Mouse (Mus musculus) heart, postnatal 4 days (tissue): Measurements from ENCODE around the gene Phb2. TPM values are rescaled to one million over a fixed set of nuclear protein-coding genes. Genes with fewer than 3 reads are reported as not detected.

Source experiments
- DNase-seq: peaks from one replicate; pipeline ENCODE4 v3.0.0; 2021
- microRNA-seq, 2 experiments: library from miRNA; unstranded; fragments of <30 nt; microRNA quantifications; one replicate each; pipeline ENCODE4 v1.2.0; 2021 to 2022
- total RNA-seq, 2 experiments: library from RNA; stranded (reverse); gene quantifications; 2 replicates each; pipeline ENCODE4 v1.2.3; 2021

Phb2 gene
- total RNA-seq, 2 experiments from 2014 or later: 398 to 399 TPM

GRCm38 (mm10) chr6:124746654-124747632 lies 34.8 kb downstream of the Phb2 start:
- no peak for DNase-seq

- DNase-seq: no peak
These were observed 38.3 kb downstream of the Phb2 start for GRCm38 (mm10) chr6:124750405-124750804.

- no peak for DNase-seq
These were observed 41.7 kb downstream of the Phb2 start for GRCm38 (mm10) chr6:124753861-124754260.

GRCm38 (mm10) chr6:124755306-124755705 lies 43.2 kb downstream of the Phb2 start:
- DNase-seq: no peak

- DNase-seq: peak; percentile 79
These were observed 43.9 kb downstream of the Phb2 start, which contains the start of the genes Gm45234 and Atn1 for GRCm38 (mm10) chr6:124755831-124756595. Gm45234 (minus strand) TSS chr6:124756021. Atn1 (minus strand) TSS chr6:124756524.

- DNase-seq: peak; percentile 90
These were observed 44.7 kb downstream of the Phb2 start for GRCm38 (mm10) chr6:124756652-124757350.

- no peak for DNase-seq
These were observed 45.3 kb downstream of the Phb2 start for GRCm38 (mm10) chr6:124757351-124757880.

- peak; percentile 58 for DNase-seq
These were observed 46.0 kb downstream of the Phb2 start for GRCm38 (mm10) chr6:124757909-124758848.

- no peak for DNase-seq
These were observed 46.7 kb downstream of the Phb2 start for GRCm38 (mm10) chr6:124758849-124759232.

- peak; percentile 92 for DNase-seq
These were observed 47.1 kb downstream of the Phb2 start for GRCm38 (mm10) chr6:124759259-124759658.

- DNase-seq: no peak
These were observed 53.8 kb downstream of the Phb2 start for GRCm38 (mm10) chr6:124765951-124766350.

Small RNA genes within 50 kb of the gene (microRNA-seq; reads per million reads assigned to microRNA genes)
- gene Mir141 (9.0 to 20.5 reads per million in 2 experiments), gene Mir200c (281 to 551 reads per million in 2 experiments)

Other genes starting within 250 kb of the Phb2 start
- under 1 TPM; 0.65 to 0.79 TPM for gene Clstn3, start 247.5 kb upstream of the Phb2 start, total RNA-seq
- under 1 TPM; 0.63 to 0.76 TPM for gene C1rl, start 219.2 kb upstream of the Phb2 start, total RNA-seq
- gene C1ra, start 199.9 kb upstream of the Phb2 start, total RNA-seq: 1 to 10 TPM; 3.4 to 3.8 TPM
- 1 to 10 TPM; 7.9 to 9.1 TPM for gene C1s1, start 170.0 kb upstream of the Phb2 start, total RNA-seq
- under 1 TPM; 0.36 to 0.43 TPM for gene C1rb, start 142.0 kb upstream of the Phb2 start, total RNA-seq
- gene C1s2, start 76.3 kb upstream of the Phb2 start, total RNA-seq: under 1 TPM; 0.14 to 0.25 TPM
- gene Lpcat3, start 49.3 kb upstream of the Phb2 start, total RNA-seq: 10 to 100 TPM; 53.5 to 55.8 TPM
- 10 to 100 TPM; 72.9 to 73.6 TPM for gene Emg1, start 158 bp upstream of the Phb2 start, total RNA-seq
- 1 to 10 TPM; 5.3 to 5.4 TPM for gene Ptpn6, start 26.4 kb downstream of the Phb2 start, total RNA-seq
- gene Grcc10, start 29.0 kb downstream of the Phb2 start, total RNA-seq: 100 to 1,000 TPM; 259 to 300 TPM
- gene Gm45234, start 43.7 kb downstream of the Phb2 start, total RNA-seq: 1 to 10 TPM in 1 of 2 experiments, not detected in 1; 2.1 TPM
- 10 to 100 TPM; 61.0 to 70.5 TPM for gene Atn1, start 44.2 kb downstream of the Phb2 start, total RNA-seq
- 10 to 100 TPM; 10.0 to 10.2 TPM for gene Eno2, start 57.3 kb downstream of the Phb2 start, total RNA-seq
- gene Lrrc23, start 67.4 kb downstream of the Phb2 start, total RNA-seq: under 1 TPM in 1 of 2 experiments, not detected in 1; 0.52 TPM
- 1 to 10 TPM; 3.5 to 4.4 TPM for gene Spsb2, start 96.3 kb downstream of the Phb2 start, total RNA-seq
- 100 to 1,000 TPM; 977 to 982 TPM for gene Tpi1, start 102.0 kb downstream of the Phb2 start, total RNA-seq
- gene Usp5, start 117.1 kb downstream of the Phb2 start, total RNA-seq: 100 to 1,000 TPM; 102 to 104 TPM
- gene Cdca3, start 117.2 kb downstream of the Phb2 start, total RNA-seq: 10 to 100 TPM; 77.8 to 82.6 TPM
- gene Gnb3, start 127.9 kb downstream of the Phb2 start, total RNA-seq: 1 to 10 TPM; 2.6 to 3.9 TPM
- 10 to 100 TPM; 30.0 to 31.6 TPM for gene P3h3, start 145.4 kb downstream of the Phb2 start, total RNA-seq
- 1 to 10 TPM; 5.7 to 7.4 TPM for gene Gpr162, start 151.6 kb downstream of the Phb2 start, total RNA-seq
- gene Cd4, start 175.9 kb downstream of the Phb2 start, total RNA-seq: under 1 TPM; 0.41 to 0.55 TPM
- gene Lag3, start 199.4 kb downstream of the Phb2 start, total RNA-seq: 1 to 10 TPM in 1 of 2 experiments, under 1 TPM in 1; 0.68 to 1.0 TPM
- 100 to 1,000 TPM; 549 to 587 TPM for gene Ptms, start 207.8 kb downstream of the Phb2 start, total RNA-seq
- gene Mlf2, start 219.1 kb downstream of the Phb2 start, total RNA-seq: 100 to 1,000 TPM; 237 to 239 TPM